Mouse (Mus musculus) midbrain, embryonic 10.5 days (tissue): ENCODE data around the gene Bace2. TPM values are rescaled to one million over a fixed set of nuclear protein-coding genes. Genes with fewer than 3 reads are reported as not detected.

Experiments used
- DNase-seq: peaks from one replicate; pipeline ENCODE4 v3.0.0-alpha.2; 2017; ENCODE audit warnings: low spot score
- H3K27ac ChIP-seq: fragments of 300-500 bp; sonication (generic); replicated peaks from 2 replicates; pipeline ENCODE4 v1.5.1; 2016; ENCODE audit warnings: mild to moderate bottlenecking
- H3K27me3 ChIP-seq: fragments of 300-500 bp; sonication (generic); 2 replicates; pipeline ENCODE4 v1.6.1; 2016; ENCODE audit warnings: low read depth, mild to moderate bottlenecking; ENCODE audit not compliant: poor library complexity, severe bottlenecking
- H3K36me3 ChIP-seq: fragments of 300-500 bp; sonication (generic); 2 replicates; pipeline ENCODE4 v1.6.1; 2016; ENCODE audit warnings: mild to moderate bottlenecking, moderate library complexity
- H3K4me1 ChIP-seq: fragments of 300-500 bp; sonication (generic); 2 replicates; pipeline ENCODE4 v1.6.1; 2016
- H3K4me3 ChIP-seq: fragments of 300-500 bp; sonication (generic); 2 replicates; pipeline ENCODE4 v1.5.1; 2016; ENCODE audit warnings: mild to moderate bottlenecking, moderate library complexity
- H3K9me3 ChIP-seq: fragments of 300-500 bp; sonication (generic); replicated peaks from 2 replicates; pipeline ENCODE4 v1.6.1; 2016; ENCODE audit warnings: mild to moderate bottlenecking
- WGBS: fragments of 180-500 bp; shearing (Covaris S2); methylation state at CpG from one replicate; pipeline ENCODE4 v1.1.7; 2016; 5-methylcytosine and 5-hydroxymethylcytosine counted together
- polyA plus RNA-seq: library from polyadenylated mRNA; unstranded; fragments of >200 nt; fragmentation: Nextera tagmentation; extraction: Ambion mirVana; gene quantifications from 2 replicates; pipeline ENCODE4 v1.2.1, GENCODE M21; 2016

The Bace2 gene
- polyA plus RNA-seq, 1 experiment from 2014 or later: 1.1 TPM

DNA sequence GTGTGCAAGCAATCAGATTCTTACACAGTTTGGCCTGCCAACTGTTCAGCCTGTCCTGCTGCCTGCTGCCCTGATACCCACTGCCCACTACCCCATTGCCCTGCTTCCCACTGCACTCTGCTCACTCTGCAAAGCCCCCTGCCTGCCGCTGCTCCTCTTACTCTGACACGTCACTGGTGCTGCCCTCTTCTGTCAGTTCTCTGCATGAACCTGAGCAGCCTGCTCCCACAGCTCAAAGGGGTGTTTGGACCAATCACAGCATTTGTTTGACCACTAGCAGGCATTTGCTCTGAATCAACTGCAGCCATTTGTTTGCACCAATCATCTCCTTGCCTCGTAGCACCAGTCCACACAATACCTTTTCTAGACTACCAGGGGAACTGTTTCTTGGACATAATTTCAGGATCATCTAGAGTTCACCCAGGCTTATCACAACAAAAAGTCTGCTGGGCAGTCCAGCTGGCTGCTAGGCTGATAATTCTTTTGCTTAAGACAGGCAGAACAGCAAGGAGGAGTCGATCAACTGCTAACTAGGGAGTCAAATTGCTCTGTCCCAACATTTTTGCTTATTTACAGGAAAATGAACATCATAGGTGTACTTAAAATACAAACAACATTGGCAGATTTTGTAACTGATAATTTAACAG is 61.5 kb downstream of the Bace2 start:
- Histone ChIP-seq H3K27me3 (no peaks in the 10 kb centered on the region), H3K36me3 (no peaks in the 10 kb centered on the region), H3K27ac (0 out of 2 replicates have a peak overlapping the region, but pooled peaks have one; percentile 13), H3K4me3 (no peak overlapping the region), H3K9me3 (no peaks in the 10 kb centered on the region), H3K4me1 (0 out of 2 replicates have a peak, but pooled peaks cover 2% of the 10 kb centered on the region)
- DNase-seq: peak; percentile 72
- WGBS: 22% methylated on average over 4 of the region's 4 CpGs

DNA sequence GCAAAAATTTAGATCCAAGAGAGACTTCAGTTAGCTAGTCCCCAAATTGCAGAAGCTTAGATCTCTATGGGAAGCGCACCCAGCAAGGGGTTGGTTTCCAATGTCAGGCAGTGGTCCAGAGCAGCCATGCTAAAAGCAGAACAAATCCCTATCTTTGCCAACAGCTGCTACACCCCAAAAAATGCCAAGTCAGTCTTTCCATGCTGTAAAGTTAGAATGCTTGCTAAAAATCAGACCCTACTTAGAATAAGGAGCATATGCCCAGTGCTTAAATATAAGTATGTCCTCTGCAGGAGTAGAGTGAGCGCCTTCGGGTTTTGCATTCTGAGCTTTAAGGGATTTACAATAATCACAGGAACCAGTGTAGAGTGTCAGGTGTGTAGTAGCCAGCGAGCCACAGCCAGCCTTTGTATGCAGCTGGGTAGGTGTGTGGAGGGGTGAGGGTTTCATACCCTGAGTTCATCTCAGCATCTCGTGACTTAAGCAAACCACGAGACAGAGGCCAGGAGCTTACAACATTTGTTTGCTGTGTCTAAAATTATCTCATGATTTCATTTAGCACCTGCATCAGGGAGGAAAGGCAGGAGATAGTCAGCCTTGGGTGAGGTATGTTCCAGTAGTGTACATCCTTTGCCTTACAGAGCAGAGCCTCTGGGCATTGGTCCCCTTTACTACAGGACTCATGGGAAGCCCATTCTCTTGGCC is 62.4 kb downstream of the Bace2 start:
- no peak overlapping the region for H3K4me3 ChIP-seq
- H3K4me1 ChIP-seq: 0 out of 2 replicates have a peak, but pooled peaks cover 2% of the 10 kb centered on the region
- H3K27ac ChIP-seq: no peak overlapping the region
- H3K27me3 ChIP-seq: no peaks in the 10 kb centered on the region
- no peaks in the 10 kb centered on the region for H3K36me3 ChIP-seq
- DNase-seq: no peak
- H3K9me3 ChIP-seq: no peaks in the 10 kb centered on the region
- WGBS: 91% methylated on average over 6 of the region's 6 CpGs

DNA sequence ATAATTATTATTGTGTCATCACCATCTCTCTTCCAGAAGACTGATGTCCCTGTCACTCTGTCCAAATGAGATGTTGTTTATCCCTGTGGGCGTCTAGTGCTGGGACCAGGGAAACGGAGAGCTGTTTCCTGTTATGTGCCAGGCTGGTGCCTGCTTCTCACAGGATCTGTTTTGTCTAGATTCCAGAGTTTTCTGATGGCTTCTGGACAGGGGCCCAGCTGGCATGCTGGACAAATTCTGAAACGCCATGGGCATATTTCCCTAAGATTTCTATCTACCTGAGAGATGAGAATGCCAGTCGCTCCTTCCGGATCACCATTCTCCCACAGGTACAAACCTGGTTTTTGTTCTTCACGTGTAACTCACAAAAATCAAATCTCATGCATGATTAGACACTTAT is 65.1 kb downstream of the Bace2 start:
- whole genome bisulfite sequencing: 92% methylated on average over 6 of the region's 6 CpGs
- Histone ChIP-seq H3K9me3 (no peaks in the 10 kb centered on the region), H3K27ac (no peak overlapping the region)

DNA sequence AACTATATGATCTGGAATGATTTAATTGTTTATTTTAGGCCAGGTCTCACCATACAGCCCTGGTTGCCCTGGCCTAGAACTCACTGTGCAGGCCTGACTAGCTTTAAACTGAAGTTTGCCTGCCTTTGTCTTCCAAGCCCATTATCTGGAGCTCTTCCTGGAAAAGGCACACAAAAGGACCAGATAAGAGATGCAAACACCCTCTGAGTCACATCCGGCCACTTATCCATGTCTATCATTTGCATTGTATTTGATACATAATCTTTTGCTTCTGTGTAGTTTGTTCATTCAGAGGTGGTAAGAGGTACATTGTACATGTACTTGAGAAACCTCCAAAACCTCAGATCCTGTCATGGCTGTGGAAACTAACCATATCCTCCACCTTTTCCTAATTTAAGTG is 67.1 kb downstream of the Bace2 start:
- WGBS: 77% methylated on average over 1 of the region's 1 CpGs
- H3K4me3 ChIP-seq: no peak overlapping the region
- H3K9me3 ChIP-seq: no peaks in the 10 kb centered on the region
- H3K4me1 ChIP-seq: no peaks in the 10 kb centered on the region
- no peak overlapping the region for H3K27ac ChIP-seq
- no peak for DNase-seq
- H3K36me3 ChIP-seq: no peaks in the 10 kb centered on the region
- no peaks in the 10 kb centered on the region for H3K27me3 ChIP-seq

More for the DNA sequence above, 65.1 kb downstream of the Bace2 start:
- Histone ChIP-seq H3K4me1 (0 out of 2 replicates have a peak, but pooled peaks cover 2% of the 10 kb centered on the region), H3K27me3 (no peaks in the 10 kb centered on the region), H3K4me3 (no peak overlapping the region), H3K36me3 (no peaks in the 10 kb centered on the region)
- no peak for DNase-seq

DNA sequence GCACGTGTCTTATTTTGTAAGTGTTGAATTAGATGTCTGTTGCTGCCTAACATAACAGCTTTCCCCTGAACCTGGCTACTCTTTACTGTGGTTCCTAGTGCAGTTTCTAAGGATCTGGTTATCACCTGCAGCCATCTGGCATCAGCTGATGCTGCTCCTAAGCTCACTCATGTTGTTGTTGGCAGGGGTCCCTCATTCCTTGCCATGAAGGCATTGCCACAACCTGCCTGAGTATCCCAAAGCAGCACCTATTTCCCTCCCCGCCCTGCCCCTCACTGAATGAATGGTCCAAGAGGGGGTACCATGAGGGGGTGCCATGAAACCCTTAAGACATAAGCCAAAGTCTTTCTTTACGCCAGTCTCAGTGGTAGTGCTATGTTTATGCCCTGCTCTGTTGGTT is 71.5 kb downstream of the Bace2 start:
- no peaks in the 10 kb centered on the region for H3K4me1 ChIP-seq
- no peaks in the 10 kb centered on the region for H3K9me3 ChIP-seq
- no peak overlapping the region for H3K27ac ChIP-seq
- H3K4me3 ChIP-seq: no peak overlapping the region
- WGBS: 86% methylated on average over 3 of the region's 3 CpGs
- no peaks in the 10 kb centered on the region for H3K36me3 ChIP-seq
- H3K27me3 ChIP-seq: no peaks in the 10 kb centered on the region
- DNase-seq: no peak

DNA sequence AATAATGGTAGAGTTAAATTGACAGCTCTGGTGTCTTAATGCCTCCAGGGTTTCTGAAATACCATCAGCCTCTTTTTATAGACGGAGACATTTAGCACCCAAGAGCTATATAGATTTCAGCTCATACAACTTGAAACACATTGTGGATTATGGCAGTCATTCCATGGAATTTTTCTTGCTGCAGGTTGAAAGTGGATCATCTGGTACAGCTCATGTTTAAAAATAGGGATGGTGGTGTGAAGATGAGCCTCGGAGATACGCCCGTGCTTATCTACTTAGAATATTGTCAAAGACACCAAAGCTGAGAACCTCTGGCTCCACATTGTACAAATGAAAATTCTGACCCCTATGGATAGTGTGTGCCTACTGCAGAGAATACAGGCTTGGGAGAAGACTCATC is 73.5 kb downstream of the Bace2 start:
- no peak overlapping the region for H3K4me3 ChIP-seq
- 94% methylated on average over 4 of the region's 4 CpGs for WGBS
- no peak for DNase-seq
- H3K4me1 ChIP-seq: no peaks in the 10 kb centered on the region
- no peaks in the 10 kb centered on the region for H3K9me3 ChIP-seq
- no peaks in the 10 kb centered on the region for H3K36me3 ChIP-seq
- H3K27me3 ChIP-seq: no peaks in the 10 kb centered on the region
- no peak overlapping the region for H3K27ac ChIP-seq

DNA sequence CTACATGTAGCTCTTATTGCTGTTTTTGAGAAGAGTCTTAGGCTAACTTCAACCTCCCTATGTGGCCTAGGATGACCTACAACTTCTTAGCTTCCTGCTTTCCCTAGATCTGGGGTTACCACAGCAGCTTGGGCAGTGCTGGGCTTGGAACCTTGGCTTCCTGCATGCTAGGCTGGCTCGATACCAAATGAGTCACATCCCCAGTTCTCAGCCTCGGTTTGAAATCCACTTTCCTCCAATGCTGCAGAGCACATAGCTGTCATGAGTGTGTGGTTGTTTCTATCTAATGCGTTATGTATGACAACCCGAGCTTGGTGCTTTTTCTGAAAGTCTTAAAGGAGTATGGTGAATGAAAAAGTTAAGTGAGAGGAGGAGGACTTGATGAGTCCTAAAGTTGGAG is 74.8 kb downstream of the Bace2 start:
- Histone ChIP-seq H3K36me3 (no peaks in the 10 kb centered on the region), H3K9me3 (no peaks in the 10 kb centered on the region), H3K27ac (no peak overlapping the region), H3K4me3 (no peak overlapping the region), H3K27me3 (no peaks in the 10 kb centered on the region), H3K4me1 (no peaks in the 10 kb centered on the region)
- DNase-seq: no peak
- 88% methylated on average over 4 of the region's 4 CpGs for WGBS

DNA sequence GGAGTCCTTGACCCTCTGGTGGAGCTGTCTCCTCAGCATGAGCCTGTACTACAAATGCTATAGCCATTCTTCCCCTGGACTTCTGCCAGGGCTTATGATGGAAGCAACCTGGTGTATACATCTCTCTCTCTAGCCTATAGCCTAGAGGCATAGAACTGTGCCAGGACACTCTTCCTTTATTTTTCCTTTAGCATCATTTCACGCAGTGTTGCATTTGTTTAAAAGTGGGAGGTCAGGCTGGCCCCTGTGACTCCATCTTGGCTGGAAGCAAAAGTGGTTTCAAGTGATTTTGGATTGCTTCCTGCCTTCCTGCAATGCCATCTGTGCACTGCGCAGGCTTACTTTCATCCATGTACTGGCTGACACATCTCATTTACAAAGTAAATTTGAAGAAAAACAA is 77.7 kb downstream of the Bace2 start:
- WGBS: 91% methylated on average over 2 of the region's 2 CpGs
- DNase-seq: no peak

DNA sequence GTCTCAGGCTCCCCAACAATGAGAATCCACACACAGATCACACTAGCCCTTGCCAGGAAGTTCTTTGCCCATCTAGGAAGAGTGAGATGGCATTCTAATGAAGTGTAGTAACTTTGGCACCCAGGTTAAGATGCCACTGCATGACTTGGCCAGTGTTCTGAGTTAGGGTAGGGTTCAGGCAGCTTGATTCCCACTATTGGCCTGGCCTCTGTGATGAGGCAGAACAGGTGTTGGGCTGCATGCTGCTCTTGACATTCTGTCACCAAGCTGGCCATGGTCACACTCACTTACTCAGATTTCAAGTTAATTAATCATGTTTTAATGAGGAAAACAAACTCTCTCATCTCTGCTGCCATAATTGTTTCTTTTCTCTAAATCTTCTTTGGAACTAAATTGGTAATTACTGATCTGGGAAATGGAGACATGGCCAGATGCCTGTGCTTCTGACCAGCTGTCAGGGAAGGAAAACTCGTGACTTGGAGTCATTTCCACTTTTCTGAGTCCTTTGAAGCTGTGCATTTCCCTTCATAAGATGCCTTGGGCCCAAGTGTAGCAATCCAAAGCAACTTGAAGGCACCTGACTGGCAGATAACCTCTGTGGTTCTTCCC is 81.0 kb downstream of the Bace2 start:
- Histone ChIP-seq H3K27ac (no peak overlapping the region), H3K36me3 (no peaks in the 10 kb centered on the region), H3K9me3 (no peaks in the 10 kb centered on the region), H3K4me3 (no peak overlapping the region), H3K4me1 (no peaks in the 10 kb centered on the region), H3K27me3 (no peaks in the 10 kb centered on the region)
- DNase-seq: no peak
- WGBS: 66% methylated on average over 1 of the region's 1 CpGs

More for the DNA sequence above, 77.7 kb downstream of the Bace2 start:
- Histone ChIP-seq H3K4me3 (no peak overlapping the region), H3K27ac (no peak overlapping the region), H3K4me1 (no peaks in the 10 kb centered on the region), H3K9me3 (no peaks in the 10 kb centered on the region), H3K27me3 (no peaks in the 10 kb centered on the region), H3K36me3 (no peaks in the 10 kb centered on the region)

DNA sequence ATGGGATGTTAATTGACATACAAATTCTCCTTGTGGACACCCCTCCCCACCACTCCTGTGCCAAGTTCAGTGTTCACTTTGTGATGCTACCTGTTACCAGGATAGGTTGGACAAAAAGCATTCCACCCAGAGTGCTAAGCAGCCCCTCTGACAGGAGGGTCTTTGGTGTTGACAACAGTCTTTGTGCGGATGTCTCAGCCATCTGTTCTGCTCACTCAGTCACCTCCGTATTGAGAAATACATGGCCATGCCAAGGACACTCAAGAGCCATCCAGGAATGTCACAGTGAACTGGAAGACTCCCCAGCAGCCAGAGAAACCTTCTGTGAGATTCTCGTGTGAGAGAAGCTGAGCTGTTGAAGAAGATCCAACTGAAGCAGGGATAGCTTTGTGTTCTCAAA is 81.6 kb downstream of the Bace2 start:
- no peak overlapping the region for H3K27ac ChIP-seq
- no peak for DNase-seq
- 77% methylated on average over 3 of the region's 3 CpGs for WGBS
- no peaks in the 10 kb centered on the region for H3K27me3 ChIP-seq
- H3K36me3 ChIP-seq: no peaks in the 10 kb centered on the region
- no peaks in the 10 kb centered on the region for H3K9me3 ChIP-seq
- no peaks in the 10 kb centered on the region for H3K4me1 ChIP-seq
- H3K4me3 ChIP-seq: no peak overlapping the region

DNA sequence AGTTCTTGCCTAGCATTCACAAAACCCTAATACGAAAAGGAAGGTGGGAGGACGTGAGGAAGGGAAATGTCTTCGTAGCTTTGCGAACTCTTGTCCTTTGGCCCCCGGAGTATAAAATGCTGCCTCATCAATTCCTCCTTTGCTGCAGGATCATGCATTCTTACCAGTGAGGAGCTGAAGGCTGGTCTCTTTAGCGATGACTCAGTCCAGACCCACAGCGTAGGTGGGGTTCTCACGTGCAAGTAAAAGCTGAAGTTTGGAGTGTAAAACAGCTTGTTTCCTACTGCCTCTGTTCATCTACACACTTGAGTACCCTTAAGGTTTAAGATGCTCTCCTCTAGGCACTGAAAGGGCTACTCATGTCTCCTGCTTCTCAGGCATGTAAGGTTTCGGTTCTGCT is 85.4 kb downstream of the Bace2 start:
- no peak overlapping the region for H3K4me3 ChIP-seq
- WGBS: 93% methylated on average over 9 of the region's 9 CpGs
- no peaks in the 10 kb centered on the region for H3K27me3 ChIP-seq
- H3K9me3 ChIP-seq: no peaks in the 10 kb centered on the region
- H3K27ac ChIP-seq: no peak overlapping the region
- no peaks in the 10 kb centered on the region for H3K36me3 ChIP-seq
- H3K4me1 ChIP-seq: no peaks in the 10 kb centered on the region
- DNase-seq: no peak

DNA sequence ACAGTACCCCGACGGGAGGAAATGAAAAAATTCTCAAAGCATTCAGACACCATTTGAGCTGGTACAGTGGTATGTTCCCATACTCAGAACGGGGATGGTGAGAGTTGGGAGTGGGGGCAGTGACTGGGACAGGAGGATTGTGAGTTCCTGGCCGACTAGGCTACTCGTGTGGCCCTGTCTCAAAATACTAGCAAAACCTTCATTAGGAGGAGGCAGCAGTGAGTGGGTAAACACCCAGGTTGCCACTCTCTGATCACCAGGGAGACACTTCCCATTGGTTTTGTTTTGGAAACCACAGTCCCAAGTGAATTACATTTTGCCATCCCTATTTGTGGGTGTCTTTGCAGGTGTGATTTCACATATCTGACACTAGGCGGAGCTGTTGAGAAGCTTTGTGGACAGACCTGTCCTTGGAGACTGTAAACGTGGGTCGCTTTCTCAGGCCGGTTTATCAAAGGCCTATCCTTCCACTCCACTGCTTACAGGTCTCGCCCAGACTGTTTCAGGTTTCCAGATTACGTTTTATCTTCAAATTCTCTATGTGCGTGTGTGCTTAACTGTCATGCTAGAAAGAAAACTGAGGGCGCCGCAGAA is 87.2 kb downstream of the Bace2 start:
- no peaks in the 10 kb centered on the region for H3K36me3 ChIP-seq
- H3K9me3 ChIP-seq: no peaks in the 10 kb centered on the region
- WGBS: 51% methylated on average over 14 of the region's 14 CpGs
- DNase-seq: peak; percentile 45
- no peak overlapping the region for H3K27ac ChIP-seq
- H3K27me3 ChIP-seq: no peaks in the 10 kb centered on the region
- no peak overlapping the region for H3K4me3 ChIP-seq
- no peaks in the 10 kb centered on the region for H3K4me1 ChIP-seq

DNA sequence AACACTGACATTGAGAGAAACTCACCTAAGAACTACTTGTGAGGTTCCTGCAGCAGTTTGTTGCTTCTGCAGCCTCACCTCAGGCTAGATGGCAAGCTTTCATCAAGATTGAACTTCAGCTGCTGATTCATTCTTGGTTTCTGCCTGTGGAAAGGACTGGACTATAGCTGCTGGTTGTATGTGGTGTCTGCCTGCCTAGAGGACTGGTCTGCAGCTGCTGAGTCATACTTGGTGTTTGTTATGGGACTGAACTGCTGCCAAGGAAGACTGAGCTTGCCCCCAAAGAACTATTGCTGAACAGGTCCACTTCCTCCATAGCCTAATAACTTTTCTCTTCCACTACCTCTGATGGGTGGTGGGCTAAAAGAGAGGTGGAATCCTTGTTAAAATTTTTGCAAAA is 90.8 kb downstream of the Bace2 start:
- Histone ChIP-seq H3K4me1 (no peaks in the 10 kb centered on the region), H3K27ac (no peak overlapping the region), H3K27me3 (no peaks in the 10 kb centered on the region), H3K9me3 (no peaks in the 10 kb centered on the region), H3K4me3 (no peak overlapping the region), H3K36me3 (no peaks in the 10 kb centered on the region)
- DNase-seq: no peak
